Mouse (Mus musculus) MEL (cell line): Measurements from ENCODE around the gene Ltbp2. TPM values are rescaled to one million over a fixed set of nuclear protein-coding genes. Genes with fewer than 3 reads are reported as not detected.

Experiments
- DNase-seq: peaks from one replicate; pipeline ENCODE4 v3.0.0; 2011; ENCODE audit warnings: low read depth, low spot score
- H3K27ac ChIP-seq: 2 replicates; pipeline ENCODE4 v1.5.1; 2012; ENCODE audit warnings: low read depth, mild to moderate bottlenecking, control low read depth, low read length, moderate library complexity; ENCODE audit not compliant: control insufficient read depth
- H3K27me3 ChIP-seq, 2 experiments: fragments of 150-350 bp in 1 of 2; sonication (generic) in 1 of 2; 2 replicates each; pipeline ENCODE4 v1.6.1; 2012; ENCODE audit warnings: low read length in 2 of 2, mild to moderate bottlenecking in 2 of 2, improper control_type of control experiment in 1 of 2, moderate library complexity in 1 of 2; ENCODE audit not compliant: insufficient read depth in 2 of 2, control insufficient read depth in 1 of 2
- H3K36me3 ChIP-seq, 2 experiments: 2 replicates each; pipeline ENCODE4 v1.6.1; 2012 to 2014; ENCODE audit warnings: low read length in 2 of 2, improper control_type of control experiment in 1 of 2, inconsistent platforms in 1 of 2, mild to moderate bottlenecking in 1 of 2; ENCODE audit not compliant: insufficient read depth in 2 of 2, control insufficient read depth in 1 of 2
- H3K4me1 ChIP-seq, 2 experiments: fragments of 150-350 bp in 1 of 2; sonication (generic) in 1 of 2; 2 replicates each; pipeline ENCODE4 v1.6.1; 2012; ENCODE audit warnings: low read length in 2 of 2, improper control_type of control experiment in 1 of 2, mild to moderate bottlenecking in 1 of 2; ENCODE audit not compliant: insufficient read depth in 2 of 2, control insufficient read depth in 1 of 2
- H3K4me3 ChIP-seq, 2 experiments: fragments of 150-350 bp in 1 of 2; sonication (generic) in 1 of 2; 2 replicates each; pipeline ENCODE4 v1.5.1; 2012; ENCODE audit warnings: low read depth in 2 of 2, low read length in 2 of 2, mild to moderate bottlenecking in 2 of 2, moderate library complexity in 2 of 2, control low read depth in 1 of 2, improper control_type of control experiment in 1 of 2; ENCODE audit not compliant: control insufficient read depth in 1 of 2, insufficient read depth in 1 of 2
- H3K79me2 ChIP-seq: 2 replicates; pipeline ENCODE4 v1.6.1; 2012; ENCODE audit warnings: mild to moderate bottlenecking, low read length, moderate library complexity; ENCODE audit not compliant: control insufficient read depth, poor library complexity, insufficient read depth
- H3K9ac ChIP-seq: 2 replicates; pipeline ENCODE4 v1.6.1; 2012; ENCODE audit warnings: low read depth, mild to moderate bottlenecking, control low read depth, low read length, moderate library complexity; ENCODE audit not compliant: control insufficient read depth, poor library complexity, severe bottlenecking
- H3K9me3 ChIP-seq: fragments of 150-350 bp; sonication (generic); replicated peaks from 2 replicates; pipeline ENCODE4 v1.6.1; 2012; ENCODE audit warnings: mild to moderate bottlenecking, low read length, improper control_type of control experiment, moderate library complexity; ENCODE audit not compliant: insufficient read depth
- BHLHE40 ChIP-seq: IDR thresholded peaks from 2 replicates; pipeline ENCODE4 v1.6.1; 2012; ENCODE audit warnings: low read depth, mild to moderate bottlenecking, inconsistent platforms, low read length, improper control_type of control experiment, borderline replicate concordance
- CHD2 ChIP-seq: IDR thresholded peaks from 2 replicates; pipeline ENCODE4 v1.6.1; 2011; ENCODE audit warnings: low read length, improper control_type of control experiment
- CTCF ChIP-seq, 3 experiments: IDR thresholded peaks in 2 of 3; conservative IDR thresholded peaks in 1 of 3; 2 replicates each; pipeline ENCODE4 v1.5.1; 2011 to 2012; ENCODE audit warnings: low read length in 3 of 3, low read depth in 2 of 3, mild to moderate bottlenecking in 2 of 3, improper control_type of control experiment in 1 of 3, inconsistent platforms in 1 of 3, mixed read lengths in 1 of 3, moderate library complexity in 1 of 3; ENCODE audit not compliant: control insufficient read depth in 1 of 3, insufficient read depth in 1 of 3, poor library complexity in 1 of 3, severe bottlenecking in 1 of 3
- ELF1 ChIP-seq: IDR thresholded peaks from 2 replicates; pipeline ENCODE4 v1.6.1; 2014; ENCODE audit warnings: low read depth, mild to moderate bottlenecking, inconsistent platforms, low read length, improper control_type of control experiment, moderate library complexity
- GABPA ChIP-seq: IDR thresholded peaks from 2 replicates; pipeline ENCODE4 v1.6.1; 2012; ENCODE audit warnings: low read depth, mild to moderate bottlenecking, inconsistent platforms, low read length, improper control_type of control experiment, moderate library complexity
- HCFC1 ChIP-seq: IDR thresholded peaks from 2 replicates; pipeline ENCODE4 v1.6.1; 2012; ENCODE audit warnings: low read depth, mild to moderate bottlenecking, inconsistent platforms, low read length, improper control_type of control experiment, moderate library complexity
- KAT2A ChIP-seq: conservative IDR thresholded peaks from 2 replicates; pipeline ENCODE4 v1.6.1; 2012; ENCODE audit warnings: low read depth, low read length, improper control_type of control experiment, inconsistent platforms
- MAFK ChIP-seq: IDR thresholded peaks from 2 replicates; pipeline ENCODE4 v1.6.1; 2011; ENCODE audit warnings: low read depth, mild to moderate bottlenecking, low read length, improper control_type of control experiment, borderline replicate concordance
- MAX ChIP-seq: IDR thresholded peaks from 2 replicates; pipeline ENCODE4 v1.6.1; 2011; ENCODE audit warnings: low read length, improper control_type of control experiment
- MAZ ChIP-seq: IDR thresholded peaks from 2 replicates; pipeline ENCODE4 v1.6.1; 2012; ENCODE audit warnings: low read depth, mild to moderate bottlenecking, inconsistent platforms, low read length, improper control_type of control experiment
- MEF2A ChIP-seq: IDR thresholded peaks from 2 replicates; pipeline ENCODE4 v1.6.1; 2014; ENCODE audit warnings: low read depth, mild to moderate bottlenecking, inconsistent platforms, low read length, improper control_type of control experiment; ENCODE audit not compliant: poor library complexity, insufficient replicate concordance, severe bottlenecking; ENCODE audit errors: extremely low read depth
- MYB ChIP-seq: IDR thresholded peaks from 2 replicates; pipeline ENCODE4 v1.6.1; 2011; ENCODE audit warnings: mild to moderate bottlenecking, low read depth, low read length, improper control_type of control experiment
- MYC ChIP-seq: IDR thresholded peaks from 2 replicates; pipeline ENCODE4 v1.6.1; 2011; ENCODE audit warnings: low read depth, mild to moderate bottlenecking, low read length, improper control_type of control experiment, moderate library complexity
- POLR2A ChIP-seq, 2 experiments: IDR thresholded peaks; 2 replicates each; pipeline ENCODE4 v1.6.1; 2011 to 2012; ENCODE audit warnings: low read length in 2 of 2, mild to moderate bottlenecking in 2 of 2, control low read depth in 1 of 2, improper control_type of control experiment in 1 of 2, low read depth in 1 of 2, moderate library complexity in 1 of 2; ENCODE audit not compliant: control insufficient read depth in 1 of 2, insufficient read depth in 1 of 2, poor library complexity in 1 of 2
- RAD21 ChIP-seq: IDR thresholded peaks from 2 replicates; pipeline ENCODE4 v1.6.1; 2011; ENCODE audit warnings: mild to moderate bottlenecking, low read depth, low read length, improper control_type of control experiment
- RCOR1 ChIP-seq: IDR thresholded peaks from 2 replicates; pipeline ENCODE4 v1.6.1; 2012; ENCODE audit warnings: low read depth, mild to moderate bottlenecking, inconsistent platforms, low read length, improper control_type of control experiment
- SIN3A ChIP-seq: IDR thresholded peaks from 2 replicates; pipeline ENCODE4 v1.6.1; 2012; ENCODE audit warnings: low read length, improper control_type of control experiment, inconsistent platforms
- SMC3 ChIP-seq: IDR thresholded peaks from 2 replicates; pipeline ENCODE4 v1.6.1; 2011; ENCODE audit warnings: low read depth, low read length, improper control_type of control experiment
- TBP ChIP-seq: IDR thresholded peaks from 2 replicates; pipeline ENCODE4 v1.8.0; 2011; ENCODE audit warnings: low read depth, low read length, improper control_type of control experiment
- TCF12 ChIP-seq: IDR thresholded peaks from 2 replicates; pipeline ENCODE4 v1.6.1; 2014; ENCODE audit warnings: low read depth, mild to moderate bottlenecking, inconsistent platforms, low read length, improper control_type of control experiment, moderate library complexity
- USF1 ChIP-seq: IDR thresholded peaks from 2 replicates; pipeline ENCODE4 v1.6.1; 2014; ENCODE audit warnings: low read depth, mild to moderate bottlenecking, inconsistent platforms, low read length, improper control_type of control experiment, moderate library complexity
- USF2 ChIP-seq, 2 experiments: IDR thresholded peaks; 2 replicates each; pipeline ENCODE4 v1.6.1; 2011 to 2012; ENCODE audit warnings: improper control_type of control experiment in 2 of 2, low read length in 2 of 2, borderline replicate concordance in 1 of 2, inconsistent platforms in 1 of 2, low read depth in 1 of 2, mild to moderate bottlenecking in 1 of 2; ENCODE audit not compliant: insufficient read depth in 1 of 2
- ZC3H11A ChIP-seq: IDR thresholded peaks from 2 replicates; pipeline ENCODE4 v1.6.1; 2012; ENCODE audit warnings: low read depth, mild to moderate bottlenecking, inconsistent platforms, low read length, improper control_type of control experiment
- ZMIZ1 ChIP-seq: IDR thresholded peaks from 2 replicates; pipeline ENCODE4 v1.6.1; 2012; ENCODE audit warnings: low read depth, mild to moderate bottlenecking, inconsistent platforms, low read length, improper control_type of control experiment, moderate library complexity
- ZNF384 ChIP-seq: IDR thresholded peaks from 2 replicates; pipeline ENCODE4 v1.6.1; 2012; ENCODE audit warnings: low read depth, mild to moderate bottlenecking, inconsistent platforms, low read length, improper control_type of control experiment
- polyA plus RNA-seq, 2 experiments: library from polyadenylated mRNA; stranded (reverse) in 1 of 2; unstranded in 1 of 2; fragments of >175 nt in 1 of 2; fragments of >200 nt in 1 of 2; gene quantifications; 2 replicates each; pipeline versions ENCODE4 v1.2.1 to v1.2.4; 2012; ENCODE audit warnings: low replicate concordance in 2 of 2, low read depth in 1 of 2; ENCODE audit not compliant: insufficient read length in 2 of 2, insufficient read depth in 1 of 2, missing spikeins in 1 of 2
- total RNA-seq: library from RNA; depleted of rRNA; stranded (reverse); fragments of 300-350 nt; gene quantifications from 2 replicates; pipeline ENCODE4 v1.2.3, GENCODE M21; 2012

The Ltbp2 gene
- total and polyA plus RNA-seq, 3 experiments = 0.01 to 0.08 TPM; not detected in 1

- no peak for TF ChIP-seq MAFK
- no peak for TF ChIP-seq MYC
- TF ChIP-seq ZMIZ1 = no peak
- TF ChIP-seq USF1 = no peak
- TF ChIP-seq USF2 (IDR thresholded peaks at IDR 0.05; ENCODE audit: borderline replicate concordance in 1 of 2, insufficient read depth in 1 of 2, low read depth in 1 of 2, low read length in 2 of 2) = no peak
- TF ChIP-seq ZC3H11A = no peak
- TF ChIP-seq HCFC1 = no peak
- no peak for TF ChIP-seq BHLHE40
- TF ChIP-seq SIN3A = no peak
- no peak for TF ChIP-seq MYB
- TF ChIP-seq GABPA = no peak
- no peak for TF ChIP-seq RCOR1
- no peak for TF ChIP-seq ZNF384
- no peak for TF ChIP-seq ELF1
- no peak for TF ChIP-seq CHD2
- no peak for TF ChIP-seq TCF12
- TF ChIP-seq CTCF (IDR thresholded peaks at IDR 0.05 in 2 of 3, conservative IDR thresholded peaks at IDR 0.05 in 1 of 3; ENCODE audit: control insufficient read depth in 1 of 3, insufficient read depth in 1 of 3, low read depth in 2 of 3, low read length in 3 of 3, poor library complexity in 1 of 3, severe bottlenecking in 1 of 3) = no peak
- no peak for TF ChIP-seq MAX
- Histone ChIP-seq H3K9me3 (no peaks in the 10 kb centered on the region), H3K27ac (no peak overlapping the region), H3K27me3 (peaks cover 11 to 12% of the 10 kb centered on the region in 2 experiments), H3K4me3 (no peak overlapping the region), H3K36me3 (no peaks in the 10 kb centered on the region), H3K79me2 (no peaks in the 10 kb centered on the region), H3K9ac (no peak overlapping the region), H3K4me1 (no peaks in the 10 kb centered on the region)
- DNase-seq = no peak
These were observed 13.1 kb downstream of the Ltbp2 start for GRCm38 (mm10) chr12:84863196-84863595.

GRCm38 (mm10) chr12:84862136-84862910, 14.0 kb downstream of the Ltbp2 start:
- no peak for DNase-seq
- Histone ChIP-seq H3K4me1 (no peaks in the 10 kb centered on the region), H3K9me3 (no peaks in the 10 kb centered on the region), H3K9ac (no peak overlapping the region), H3K79me2 (no peaks in the 10 kb centered on the region), H3K27ac (no peak overlapping the region), H3K4me3 (no peak overlapping the region), H3K27me3 (peaks cover 10 to 11% of the 10 kb centered on the region in 2 experiments), H3K36me3 (no peaks in the 10 kb centered on the region)
- TF ChIP-seq TBP (no peak), SMC3 (no peak), MAZ (no peak), CHD2 (no peak), ZC3H11A (no peak), TCF12 (no peak), MYC (no peak), BHLHE40 (no peak), RAD21 (no peak), MEF2A (no peak), ZNF384 (no peak), POLR2A (IDR thresholded peaks at IDR 0.05; ENCODE audit: control insufficient read depth in 1 of 2, insufficient read depth in 1 of 2, low read depth in 1 of 2, low read length in 2 of 2, poor library complexity in 1 of 2) (no peak), SIN3A (no peak), USF2 (IDR thresholded peaks at IDR 0.05; ENCODE audit: borderline replicate concordance in 1 of 2, insufficient read depth in 1 of 2, low read depth in 1 of 2, low read length in 2 of 2) (no peak), KAT2A (no peak), RCOR1 (no peak)
